Mouse (Mus musculus): Measurements from ENCODE around the gene Serpinb6e. TPM values are rescaled to one million over a fixed set of nuclear protein-coding genes. Genes with fewer than 3 reads are reported as not detected.

Serpinb6e gene
- not detected in 2 replicates for polyA plus RNA-seq (2014; fragmentation: Nextera tagmentation; extraction: Ambion mirVana)

DNA sequence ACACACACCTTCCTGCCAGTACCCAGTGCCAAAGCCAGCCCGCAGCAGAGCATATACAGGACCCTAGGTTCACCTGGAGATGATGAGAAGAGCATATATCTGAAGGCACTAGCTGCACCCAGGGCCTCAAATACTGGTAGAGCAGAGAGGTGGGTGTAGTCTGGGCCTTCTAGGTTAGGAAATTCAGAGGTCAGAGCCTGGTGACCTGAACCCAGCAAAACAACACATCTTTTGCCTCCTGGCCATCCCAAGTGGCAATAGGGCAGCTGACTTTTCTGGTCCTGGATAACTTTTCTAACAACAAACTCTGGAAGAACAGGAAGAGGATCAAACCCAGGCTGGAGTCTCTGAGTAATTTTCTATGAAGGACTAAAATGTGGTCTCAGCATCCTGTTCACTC, at the start of gene Serpinb6e:
TSS of gene Serpinb6e (minus strand) at position 101 of the 400 bp plus-strand sequence.
- no peaks in the 10 kb centered on the region for H3K36me3 ChIP-seq (ENCODE audit: control insufficient read depth, insufficient read depth, low read length)
- no peak within 1 kb of the TSS for H3K4me2 ChIP-seq (replicated peaks; ENCODE audit: low read depth, low read length)
- no peak within 1 kb of the TSS for H3K9ac ChIP-seq (ENCODE audit: low read depth, low read length)
- no peaks in the 10 kb centered on the region for H3K27me3 ChIP-seq (ENCODE audit: control insufficient read depth, insufficient read depth, low read length)
- H3K4me1 ChIP-seq (ENCODE audit: control insufficient read depth, insufficient read depth, low read length) = no peaks in the 10 kb centered on the region
- H3K27ac ChIP-seq (ENCODE audit: low read depth, low read length) = no peak within 1 kb of the TSS
- no peaks in the 10 kb centered on the region for H3K9me3 ChIP-seq (ENCODE audit: control insufficient read depth, low read length)
- no peak within 1 kb of the TSS for H3K4me3 ChIP-seq (ENCODE audit: low read length)
- WGBS = 67% methylated on average over 1 of the region's 1 CpGs
- no peak for ATAC-seq (ENCODE audit: low FRiP score, low TSS enrichment)

DNA sequence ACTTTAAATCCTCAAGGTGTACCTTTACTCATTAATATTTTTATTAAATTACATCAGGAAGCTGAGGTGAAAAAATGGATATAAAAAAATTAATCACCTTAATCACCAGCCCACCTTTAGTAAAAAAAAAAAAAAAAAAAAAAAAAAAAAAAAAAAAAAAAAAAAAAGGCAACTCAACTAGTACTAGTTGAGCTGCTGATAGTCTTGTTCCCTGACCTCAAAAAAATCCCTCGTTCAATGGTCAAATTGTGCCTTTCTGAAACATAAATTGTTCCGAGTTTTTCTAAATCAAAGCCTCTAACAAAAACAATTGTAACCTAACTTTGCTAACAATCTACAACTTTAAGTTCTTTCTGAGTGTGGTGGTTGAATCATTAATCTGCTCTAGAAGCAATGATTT, 12.5 kb downstream of the Serpinb6e start:
- Histone ChIP-seq H3K36me3 (ENCODE audit: control insufficient read depth, insufficient read depth, low read length) (no peaks in the 10 kb centered on the region), H3K4me3 (ENCODE audit: low read length) (no peak overlapping the region), H3K9me3 (ENCODE audit: control insufficient read depth, low read length) (no peaks in the 10 kb centered on the region), H3K4me1 (ENCODE audit: control insufficient read depth, insufficient read depth, low read length) (no peaks in the 10 kb centered on the region), H3K27me3 (ENCODE audit: control insufficient read depth, insufficient read depth, low read length) (no peaks in the 10 kb centered on the region), H3K9ac (ENCODE audit: low read depth, low read length) (no peak overlapping the region), H3K27ac (ENCODE audit: low read depth, low read length) (no peak overlapping the region), H3K4me2 (replicated peaks; ENCODE audit: low read depth, low read length) (no peak overlapping the region)
- no peak for ATAC-seq (ENCODE audit: low FRiP score, low TSS enrichment)
- WGBS = 77% methylated on average over 2 of the region's 2 CpGs

DNA sequence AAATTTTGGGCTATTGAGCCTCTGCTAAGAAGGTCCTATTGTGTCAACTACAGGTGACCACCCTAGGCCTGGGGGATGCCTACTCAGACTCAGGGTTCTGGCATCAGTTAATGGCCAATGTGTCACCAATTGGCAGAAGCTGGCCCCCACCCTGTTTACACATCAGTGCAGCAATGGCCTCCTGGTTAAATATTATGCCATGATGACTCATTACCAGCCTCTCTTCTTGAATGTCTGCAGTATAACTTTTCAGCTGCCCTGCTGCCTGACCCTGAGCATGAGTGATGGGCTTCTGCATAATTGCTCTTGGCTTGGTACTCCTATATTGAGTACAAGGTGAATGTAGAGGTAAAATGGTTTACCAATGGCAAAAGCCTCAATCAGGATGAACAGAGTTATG, 19.8 kb downstream of the Serpinb6e start:
- Histone ChIP-seq H3K27ac (ENCODE audit: low read depth, low read length) (no peak overlapping the region), H3K4me1 (ENCODE audit: control insufficient read depth, insufficient read depth, low read length) (no peaks in the 10 kb centered on the region), H3K27me3 (ENCODE audit: control insufficient read depth, insufficient read depth, low read length) (no peaks in the 10 kb centered on the region), H3K4me2 (replicated peaks; ENCODE audit: low read depth, low read length) (no peak overlapping the region), H3K9me3 (ENCODE audit: control insufficient read depth, low read length) (no peaks in the 10 kb centered on the region), H3K4me3 (ENCODE audit: low read length) (no peak overlapping the region), H3K9ac (ENCODE audit: low read depth, low read length) (no peak overlapping the region), H3K36me3 (ENCODE audit: control insufficient read depth, insufficient read depth, low read length) (no peaks in the 10 kb centered on the region)
- ATAC-seq (ENCODE audit: low FRiP score, low TSS enrichment) = no peak

DNA sequence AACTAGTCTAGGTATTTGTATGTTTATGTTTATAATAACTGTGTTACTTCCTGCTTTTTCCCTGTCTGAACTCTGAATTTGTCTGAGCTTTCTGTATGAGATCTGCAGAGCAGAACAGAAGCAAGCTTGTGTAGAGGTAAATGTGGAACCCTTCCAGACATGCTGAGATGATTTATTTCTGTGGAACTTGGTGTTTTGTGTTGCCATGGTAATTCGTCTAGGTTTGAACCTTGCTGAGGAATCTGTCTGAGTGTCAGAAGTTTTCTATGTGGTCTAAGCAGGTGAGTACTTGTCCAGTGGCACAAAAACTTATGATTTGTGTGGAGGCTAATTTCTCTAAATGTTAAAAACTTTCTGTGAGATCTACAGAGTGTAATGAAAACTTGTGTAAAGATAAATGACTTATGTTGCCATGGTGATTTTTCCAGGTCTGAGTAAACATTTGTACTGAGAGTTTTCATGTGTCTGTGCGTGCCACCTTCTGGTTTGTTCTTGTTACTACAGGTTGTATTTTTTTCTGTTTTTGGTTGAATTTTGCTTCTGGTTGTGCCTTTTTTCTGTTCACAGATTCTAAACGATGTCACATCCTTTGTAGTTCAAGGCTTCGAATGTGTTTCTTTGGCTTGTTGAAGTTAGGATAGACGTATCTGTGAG, 21.6 kb downstream of the Serpinb6e start:
- Histone ChIP-seq H3K27me3 (ENCODE audit: control insufficient read depth, insufficient read depth, low read length) (no peaks in the 10 kb centered on the region), H3K27ac (ENCODE audit: low read depth, low read length) (no peak overlapping the region), H3K4me3 (ENCODE audit: low read length) (no peak overlapping the region), H3K4me2 (replicated peaks; ENCODE audit: low read depth, low read length) (no peak overlapping the region), H3K9me3 (ENCODE audit: control insufficient read depth, low read length) (no peaks in the 10 kb centered on the region), H3K4me1 (ENCODE audit: control insufficient read depth, insufficient read depth, low read length) (no peaks in the 10 kb centered on the region), H3K36me3 (ENCODE audit: control insufficient read depth, insufficient read depth, low read length) (no peaks in the 10 kb centered on the region), H3K9ac (ENCODE audit: low read depth, low read length) (no peak overlapping the region)
- no peak for ATAC-seq (ENCODE audit: low FRiP score, low TSS enrichment)
- WGBS = 79% methylated on average over 5 of the region's 5 CpGs

Other genes with a start within 250 kb of the Serpinb6e start
- not detected in 2 replicates for gene Serpinb6d, start 182.0 kb downstream of the Serpinb6e start, polyA plus RNA-seq (2014; fragmentation: Nextera tagmentation; extraction: Ambion mirVana)
- 0.20 TPM in 1 of 2 replicates, not detected in the other for gene Serpinb6c, start 62.3 kb upstream of the Serpinb6e start, polyA plus RNA-seq (2014; fragmentation: Nextera tagmentation; extraction: Ambion mirVana)
- 26.2 and 29.6 TPM in 2 replicates for gene Nqo2, start 121.3 kb upstream of the Serpinb6e start, polyA plus RNA-seq (2014; fragmentation: Nextera tagmentation; extraction: Ambion mirVana)
- gene Ripk1, start 159.0 kb upstream of the Serpinb6e start, polyA plus RNA-seq (2014; fragmentation: Nextera tagmentation; extraction: Ambion mirVana) = 9.7 and 20.6 TPM in 2 replicates
- gene Serpinb6a, start 159.4 kb upstream of the Serpinb6e start, polyA plus RNA-seq (2014; fragmentation: Nextera tagmentation; extraction: Ambion mirVana) = 70.9 and 73.3 TPM in 2 replicates
- gene Bphl, start 194.2 kb upstream of the Serpinb6e start, polyA plus RNA-seq (2014; fragmentation: Nextera tagmentation; extraction: Ambion mirVana) = 47.4 and 49.0 TPM in 2 replicates
- 62.1 and 73.4 TPM in 2 replicates for gene Tubb2a, start 234.6 kb upstream of the Serpinb6e start, polyA plus RNA-seq (2014; fragmentation: Nextera tagmentation; extraction: Ambion mirVana)

All from kidney, embryonic 14.5 days (tissue).